Mouse (Mus musculus): ENCODE measurements around the gene Slc38a9. TPM values are rescaled to one million over a fixed set of nuclear protein-coding genes. Genes with fewer than 3 reads are reported as not detected.

Gene Slc38a9
- polyA plus RNA-seq, 1 experiment from 2014 or later = 26.3 TPM

DNA sequence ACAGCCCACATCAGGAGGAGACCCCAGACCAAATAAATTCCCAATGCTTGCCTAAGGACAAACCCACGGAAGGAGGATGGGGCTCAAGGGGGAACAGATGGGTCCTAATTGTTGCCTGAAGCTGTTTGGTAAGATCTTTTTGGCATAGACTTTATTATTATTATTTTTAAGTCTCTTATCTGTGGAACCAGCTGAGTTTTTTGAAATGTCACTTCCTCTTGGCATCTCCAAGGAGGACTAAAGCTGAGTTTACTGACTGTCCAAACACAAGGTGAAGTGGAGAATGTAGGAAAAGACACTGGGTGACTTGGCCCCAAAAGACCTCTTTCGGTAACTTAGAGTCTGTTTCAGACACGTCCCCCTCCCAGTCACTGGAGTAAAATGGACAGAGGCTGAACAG lies 105.1 kb downstream of the Slc38a9 start:
- H3K27ac ChIP-seq (ENCODE audit: low read length) = no peak overlapping the region
- H3K4me1 ChIP-seq (ENCODE audit: control insufficient read depth, insufficient read depth, low read length) = no peaks in the 10 kb centered on the region
- H3K27me3 ChIP-seq (ENCODE audit: control insufficient read depth, insufficient read depth, low read depth, low read length) = no peaks in the 10 kb centered on the region
- no peak overlapping the region for H3K9ac ChIP-seq (ENCODE audit: low read depth, low read length)
- no peak for ATAC-seq
- H3K9me3 ChIP-seq (replicated peaks; ENCODE audit: control insufficient read depth, low read length, poor library complexity, severe bottlenecking) = peaks cover 14% of the 10 kb centered on the region; the same call in 1 of the 2 replicates
- H3K4me2 ChIP-seq (ENCODE audit: low read length) = no peak overlapping the region
- no peaks in the 10 kb centered on the region for H3K36me3 ChIP-seq (ENCODE audit: control insufficient read depth, insufficient read depth, low read length)
- no peak overlapping the region for H3K4me3 ChIP-seq (ENCODE audit: low read depth, low read length)
- 86% methylated on average over 3 of the region's 3 CpGs for WGBS

DNA sequence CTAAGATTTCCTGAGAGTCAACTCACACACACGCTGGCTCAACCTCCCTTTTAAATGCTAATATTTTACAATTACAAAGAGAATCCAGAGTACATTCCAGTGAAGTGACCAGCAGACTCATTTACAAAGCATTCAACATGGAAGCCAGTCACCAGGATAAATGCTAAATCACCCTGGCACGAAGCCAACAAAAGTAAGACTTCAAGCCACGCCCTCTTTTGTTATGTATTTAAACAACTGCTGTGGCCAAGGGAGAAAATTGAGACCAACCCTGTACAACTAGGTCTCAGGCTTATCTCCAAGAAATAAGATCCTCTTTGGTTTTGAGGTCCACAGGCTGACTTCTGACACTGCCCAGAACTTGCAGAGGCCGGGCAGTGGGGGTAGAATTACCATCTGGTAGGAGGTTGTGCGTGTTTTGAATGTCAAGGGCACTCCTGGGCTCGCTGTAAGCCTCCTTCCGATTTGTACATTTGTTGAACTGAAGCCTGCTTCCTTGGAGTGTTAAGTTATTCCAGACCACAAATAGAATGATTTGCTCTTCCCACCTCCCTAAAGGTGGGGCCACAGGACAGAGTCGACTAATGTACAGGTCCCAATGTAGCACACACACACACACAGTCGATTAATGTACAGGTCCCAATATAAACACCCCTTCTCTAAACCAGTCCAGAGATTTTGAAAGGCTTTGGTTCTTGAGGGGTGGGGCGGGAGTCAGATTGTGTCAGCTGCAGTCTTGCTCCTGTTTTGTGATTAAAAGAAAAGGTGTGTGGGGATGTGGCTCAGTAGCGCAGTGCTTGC lies 110.2 kb downstream of the Slc38a9 start:
- Histone ChIP-seq H3K4me1 (ENCODE audit: control insufficient read depth, insufficient read depth, low read length) (no peaks in the 10 kb centered on the region), H3K9me3 (replicated peaks; ENCODE audit: control insufficient read depth, low read length, poor library complexity, severe bottlenecking) (peaks cover 14% of the 10 kb centered on the region; the same call in 1 of the 2 replicates), H3K27ac (ENCODE audit: low read length) (no peak overlapping the region), H3K4me2 (ENCODE audit: low read length) (no peak overlapping the region), H3K4me3 (ENCODE audit: low read depth, low read length) (no peak overlapping the region), H3K9ac (ENCODE audit: low read depth, low read length) (no peak overlapping the region), H3K36me3 (ENCODE audit: control insufficient read depth, insufficient read depth, low read length) (no peaks in the 10 kb centered on the region), H3K27me3 (ENCODE audit: control insufficient read depth, insufficient read depth, low read depth, low read length) (no peaks in the 10 kb centered on the region)
- WGBS = 29% methylated on average over 11 of the region's 11 CpGs
- 0 out of 2 replicates have a peak, but pooled peaks have one; percentile 21 for ATAC-seq

DNA sequence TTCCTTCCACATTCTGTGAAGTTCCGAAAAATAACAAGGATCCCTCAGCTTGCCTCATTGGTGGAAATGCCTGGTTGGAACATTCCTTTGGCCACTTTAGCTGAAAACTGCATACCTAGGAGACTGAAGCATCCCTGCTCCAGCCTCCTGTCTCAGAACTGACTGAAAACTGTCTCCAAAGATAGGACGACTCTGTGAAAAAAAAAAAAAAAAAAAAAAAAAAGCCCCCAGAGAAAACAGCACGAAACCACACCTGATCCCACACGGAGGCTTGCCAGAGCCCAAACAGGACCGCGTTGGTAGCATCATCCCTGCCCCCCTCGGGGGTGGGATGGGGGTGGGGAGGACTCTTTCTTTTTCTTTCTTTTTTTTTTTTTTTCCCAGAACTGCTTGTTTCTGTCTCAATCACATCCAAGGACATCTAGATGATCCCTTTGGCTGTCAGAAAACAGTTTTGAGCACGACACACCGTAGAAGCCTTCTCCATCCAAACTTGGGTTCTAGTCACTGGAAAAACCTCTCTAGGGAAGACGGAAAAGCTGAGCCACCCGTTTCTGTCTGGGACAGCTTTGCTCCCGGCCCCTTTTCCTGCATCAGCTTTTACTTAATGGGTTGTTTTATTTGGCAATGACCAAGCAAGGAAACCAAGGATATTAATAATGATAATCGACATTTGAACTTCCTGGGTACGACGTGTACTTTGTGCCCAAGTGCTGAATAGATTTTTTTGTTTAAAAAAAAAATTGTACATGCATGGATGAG lies 111.1 kb downstream of the Slc38a9 start:
- 46% methylated on average over 15 of the region's 15 CpGs for WGBS
- no peak overlapping the region for H3K4me2 ChIP-seq (ENCODE audit: low read length)
- no peak overlapping the region for H3K27ac ChIP-seq (ENCODE audit: low read length)
- no peak overlapping the region for H3K4me3 ChIP-seq (ENCODE audit: low read depth, low read length)
- H3K9ac ChIP-seq (ENCODE audit: low read depth, low read length) = no peak overlapping the region
- no peaks in the 10 kb centered on the region for H3K36me3 ChIP-seq (ENCODE audit: control insufficient read depth, insufficient read depth, low read length)
- H3K27me3 ChIP-seq (ENCODE audit: control insufficient read depth, insufficient read depth, low read depth, low read length) = no peaks in the 10 kb centered on the region
- H3K9me3 ChIP-seq (replicated peaks; ENCODE audit: control insufficient read depth, low read length, poor library complexity, severe bottlenecking) = peaks cover 12% of the 10 kb centered on the region; the same call in 1 of the 2 replicates
- no peaks in the 10 kb centered on the region for H3K4me1 ChIP-seq (ENCODE audit: control insufficient read depth, insufficient read depth, low read length)
- no peak for ATAC-seq

- Histone ChIP-seq H3K4me1 (ENCODE audit: control insufficient read depth, insufficient read depth, low read length) (no peaks in the 10 kb centered on the region), H3K9me3 (replicated peaks; ENCODE audit: control insufficient read depth, low read length, poor library complexity, severe bottlenecking) (peaks cover 8% of the 10 kb centered on the region; the same call in 1 of the 2 replicates), H3K36me3 (ENCODE audit: control insufficient read depth, insufficient read depth, low read length) (no peaks in the 10 kb centered on the region), H3K4me3 (ENCODE audit: low read depth, low read length) (no peak overlapping the region), H3K27ac (ENCODE audit: low read length) (no peak overlapping the region), H3K9ac (ENCODE audit: low read depth, low read length) (no peak overlapping the region), H3K4me2 (ENCODE audit: low read length) (no peak overlapping the region), H3K27me3 (ENCODE audit: control insufficient read depth, insufficient read depth, low read depth, low read length) (no peaks in the 10 kb centered on the region)
- ATAC-seq = no peak
- 51% methylated on average over 11 of the region's 11 CpGs for WGBS
Measured at GRCm38 (mm10) chr13:112772252-112772651, 111.7 kb downstream of the Slc38a9 start.

GRCm38 (mm10) chr13:112772861-112773260 lies 112.3 kb downstream of the Slc38a9 start:
- WGBS = 86% methylated on average over 14 of the region's 14 CpGs
- Histone ChIP-seq H3K9me3 (replicated peaks; ENCODE audit: control insufficient read depth, low read length, poor library complexity, severe bottlenecking) (peaks cover 2% of the 10 kb centered on the region; the same call in 1 of the 2 replicates), H3K9ac (ENCODE audit: low read depth, low read length) (no peak overlapping the region), H3K27me3 (ENCODE audit: control insufficient read depth, insufficient read depth, low read depth, low read length) (no peaks in the 10 kb centered on the region), H3K4me1 (ENCODE audit: control insufficient read depth, insufficient read depth, low read length) (no peaks in the 10 kb centered on the region), H3K27ac (ENCODE audit: low read length) (no peak overlapping the region), H3K4me3 (ENCODE audit: low read depth, low read length) (no peak overlapping the region), H3K4me2 (ENCODE audit: low read length) (no peak overlapping the region), H3K36me3 (ENCODE audit: control insufficient read depth, insufficient read depth, low read length) (no peaks in the 10 kb centered on the region)
- ATAC-seq = no peak

DNA sequence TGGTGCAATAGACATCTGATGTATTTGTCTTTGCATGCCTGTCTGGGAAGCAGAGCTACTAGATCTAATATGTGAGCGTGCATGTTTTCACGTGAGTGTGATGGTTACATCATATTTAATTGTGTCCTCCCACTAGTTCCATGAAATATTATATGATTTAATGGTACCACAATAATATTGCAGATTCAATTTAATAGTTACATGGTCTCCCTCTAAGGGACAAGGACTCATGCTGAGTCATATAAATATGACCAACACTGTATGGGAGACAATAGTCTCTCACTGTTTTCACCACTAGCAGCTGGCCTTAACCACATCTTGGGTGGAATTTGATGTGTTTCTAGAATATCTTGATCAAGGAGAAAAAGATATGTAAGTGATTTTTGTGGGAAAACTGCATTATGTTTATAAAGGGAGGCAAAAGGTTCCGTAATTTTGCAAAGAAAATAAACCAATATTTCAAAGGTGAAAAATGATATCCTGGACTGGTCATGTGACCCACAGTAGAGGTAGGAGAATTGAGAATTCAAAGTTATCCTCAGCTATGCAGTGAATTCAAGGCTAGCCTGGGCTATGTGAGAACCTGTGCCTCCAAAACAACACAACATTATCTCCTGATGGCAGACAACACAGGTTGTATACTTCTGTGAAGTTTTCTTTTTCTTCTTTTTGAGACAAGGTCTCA lies 113.6 kb downstream of the Slc38a9 start:
- Histone ChIP-seq H3K4me2 (ENCODE audit: low read length) (no peak overlapping the region), H3K36me3 (ENCODE audit: control insufficient read depth, insufficient read depth, low read length) (no peaks in the 10 kb centered on the region), H3K9me3 (replicated peaks; ENCODE audit: control insufficient read depth, low read length, poor library complexity, severe bottlenecking) (no peaks in the 10 kb centered on the region), H3K4me1 (ENCODE audit: control insufficient read depth, insufficient read depth, low read length) (no peaks in the 10 kb centered on the region), H3K27me3 (ENCODE audit: control insufficient read depth, insufficient read depth, low read depth, low read length) (no peaks in the 10 kb centered on the region), H3K4me3 (ENCODE audit: low read depth, low read length) (no peak overlapping the region), H3K27ac (ENCODE audit: low read length) (no peak overlapping the region), H3K9ac (ENCODE audit: low read depth, low read length) (no peak overlapping the region)
- ATAC-seq = no peak
- WGBS = 91% methylated on average over 3 of the region's 3 CpGs

DNA sequence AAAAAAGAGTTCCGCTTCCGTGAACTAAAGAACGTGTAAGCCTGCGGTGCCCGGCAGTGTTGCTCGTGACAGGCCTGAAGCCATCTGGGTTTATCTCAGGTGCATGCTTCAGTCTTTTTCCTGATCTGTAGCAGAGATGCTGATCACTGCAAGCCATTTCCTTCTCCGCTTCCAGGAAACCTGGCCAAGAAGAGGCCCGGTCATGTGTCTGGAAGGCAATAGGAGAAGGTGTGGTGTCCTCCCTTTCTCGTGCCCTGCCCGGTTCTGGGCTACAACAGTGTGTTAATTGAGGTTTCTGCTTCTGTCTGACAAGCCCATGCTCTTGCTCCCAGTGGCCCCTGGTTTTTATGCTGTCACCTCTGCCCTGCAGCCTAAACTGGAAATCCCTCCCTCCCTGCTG lies 115.3 kb downstream of the Slc38a9 start:
- H3K9ac ChIP-seq (ENCODE audit: low read depth, low read length) = no peak overlapping the region
- ATAC-seq = no peak
- WGBS = 91% methylated on average over 10 of the region's 10 CpGs
- H3K4me3 ChIP-seq (ENCODE audit: low read depth, low read length) = no peak overlapping the region
- no peaks in the 10 kb centered on the region for H3K9me3 ChIP-seq (replicated peaks; ENCODE audit: control insufficient read depth, low read length, poor library complexity, severe bottlenecking)
- H3K27ac ChIP-seq (ENCODE audit: low read length) = no peak overlapping the region
- no peak overlapping the region for H3K4me2 ChIP-seq (ENCODE audit: low read length)
- no peaks in the 10 kb centered on the region for H3K4me1 ChIP-seq (ENCODE audit: control insufficient read depth, insufficient read depth, low read length)
- no peaks in the 10 kb centered on the region for H3K27me3 ChIP-seq (ENCODE audit: control insufficient read depth, insufficient read depth, low read depth, low read length)
- H3K36me3 ChIP-seq (ENCODE audit: control insufficient read depth, insufficient read depth, low read length) = no peaks in the 10 kb centered on the region

DNA sequence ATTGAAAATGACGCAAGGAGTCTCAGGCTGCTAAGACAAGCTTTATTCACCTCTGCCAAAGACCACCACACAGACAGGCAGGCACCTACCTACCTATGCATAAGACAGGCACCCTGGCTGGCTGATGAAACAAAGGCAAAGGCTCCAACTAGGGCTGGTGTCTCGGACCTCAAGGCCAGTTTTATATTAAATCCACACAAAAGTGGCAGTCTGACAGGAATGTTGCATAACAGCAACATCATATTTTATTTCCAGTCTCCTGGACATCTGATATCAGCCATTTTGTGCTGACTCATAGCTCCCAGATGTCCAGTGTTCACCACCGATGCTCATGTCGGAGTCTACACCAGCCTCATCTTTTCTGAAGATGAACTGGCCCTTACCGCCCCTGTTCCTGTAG lies 117.9 kb downstream of the Slc38a9 start:
- H3K36me3 ChIP-seq (ENCODE audit: control insufficient read depth, insufficient read depth, low read length) = no peaks in the 10 kb centered on the region
- no peak overlapping the region for H3K9ac ChIP-seq (ENCODE audit: low read depth, low read length)
- ATAC-seq = no peak
- no peaks in the 10 kb centered on the region for H3K9me3 ChIP-seq (replicated peaks; ENCODE audit: control insufficient read depth, low read length, poor library complexity, severe bottlenecking)
- H3K27ac ChIP-seq (ENCODE audit: low read length) = no peak overlapping the region
- no peak overlapping the region for H3K4me3 ChIP-seq (ENCODE audit: low read depth, low read length)
- H3K4me1 ChIP-seq (ENCODE audit: control insufficient read depth, insufficient read depth, low read length) = no peaks in the 10 kb centered on the region
- no peak overlapping the region for H3K4me2 ChIP-seq (ENCODE audit: low read length)
- no peaks in the 10 kb centered on the region for H3K27me3 ChIP-seq (ENCODE audit: control insufficient read depth, insufficient read depth, low read depth, low read length)
- WGBS = 92% methylated on average over 5 of the region's 5 CpGs

All from midbrain, embryonic 16.5 days (tissue).